Mouse (Mus musculus) hindbrain, embryonic 14.5 days (tissue): ENCODE measurements around the gene Rpn1. TPM values are rescaled to one million over a fixed set of nuclear protein-coding genes. Genes with fewer than 3 reads are reported as not detected.
A peak's percentile ranks its signal among the peaks of the same experiment; 100 is the strongest.

Experiments used
- ATAC-seq: fragments of 200-750 bp; cut with Nextera tagmentation; 2 replicates; pipeline ENCODE4 v1.8.0; 2017; ENCODE audit warnings: moderate number of reproducible peaks, mild to moderate bottlenecking, moderate TSS enrichment, moderate library complexity; ENCODE audit not compliant: low FRiP score
- DNase-seq: peaks from one replicate; pipeline ENCODE4 v3.0.0-alpha.2; 2015; ENCODE audit warnings: low spot score
- H3K27ac ChIP-seq: fragments of 300-500 bp; sonication (generic); 2 replicates; pipeline ENCODE4 v1.5.1; 2014; ENCODE audit warnings: mild to moderate bottlenecking, moderate library complexity
- H3K27me3 ChIP-seq: fragments of 300-500 bp; sonication (generic); 2 replicates; pipeline ENCODE4 v1.6.1; 2014; ENCODE audit warnings: mild to moderate bottlenecking, low read length, mixed read lengths; ENCODE audit not compliant: control insufficient read depth, insufficient read depth
- H3K36me3 ChIP-seq: fragments of 300-500 bp; sonication (generic); replicated peaks from 2 replicates; pipeline ENCODE4 v1.6.1; 2014; ENCODE audit not compliant: control insufficient read depth, insufficient read depth
- H3K4me1 ChIP-seq: fragments of 300-500 bp; sonication (generic); replicated peaks from 2 replicates; pipeline ENCODE4 v1.6.1; 2014; ENCODE audit warnings: antibody characterized with exemption, low read length, mixed read lengths; ENCODE audit not compliant: control insufficient read depth, insufficient read depth
- H3K4me2 ChIP-seq: fragments of 300-500 bp; sonication (generic); replicated peaks from 2 replicates; pipeline ENCODE4 v1.6.1; 2014; ENCODE audit warnings: mild to moderate bottlenecking, moderate library complexity
- H3K4me3 ChIP-seq: fragments of 300-500 bp; sonication (generic); replicated peaks from 2 replicates; pipeline ENCODE4 v1.5.1; 2014; ENCODE audit warnings: mild to moderate bottlenecking, low read length
- H3K9ac ChIP-seq: fragments of 300-500 bp; sonication (generic); 2 replicates; pipeline ENCODE4 v1.6.1; 2014
- H3K9me3 ChIP-seq: fragments of 300-500 bp; sonication (generic); 2 replicates; pipeline ENCODE4 v1.6.1; 2016; ENCODE audit warnings: low read length; ENCODE audit not compliant: control insufficient read depth
- WGBS: fragments of 180-500 bp; shearing (Covaris S2); extraction: QIAGEN DNeasy Blood & Tissue Kit; methylation state at CpG from one replicate; pipeline ENCODE4 v1.1.7; 2014; 5-methylcytosine and 5-hydroxymethylcytosine counted together
- polyA plus RNA-seq: library from polyadenylated mRNA; unstranded; fragments of >200 nt; fragmentation: Nextera tagmentation; extraction: Ambion mirVana; gene quantifications from 2 replicates; pipeline ENCODE4 v1.2.1, GENCODE M21; 2014

Rpn1 gene
- polyA plus RNA-seq, 1 experiment from 2014 or later: 301 TPM

GRCm38 (mm10) chr6:88074752-88075554 lies 9.3 kb upstream of the Rpn1 start:
- Histone ChIP-seq H3K9me3 (no peaks in the 10 kb centered on the region), H3K9ac (peak overlapping the region; percentile 81), H3K27ac (peak overlapping the region; percentile 97), H3K4me1 (peaks cover 5% of the 10 kb centered on the region; the same call in 1 of the 2 replicates), H3K27me3 (peaks cover 12% of the 10 kb centered on the region; the same call in 1 of the 2 replicates), H3K4me2 (peak overlapping the region; percentile 86), H3K36me3 (no peaks in the 10 kb centered on the region), H3K4me3 (peak overlapping the region; percentile 41)
- peak; percentile 98 for DNase-seq
- WGBS: 3% methylated on average over 32 of the region's 32 CpGs
- peak; percentile 98 for ATAC-seq

DNA sequence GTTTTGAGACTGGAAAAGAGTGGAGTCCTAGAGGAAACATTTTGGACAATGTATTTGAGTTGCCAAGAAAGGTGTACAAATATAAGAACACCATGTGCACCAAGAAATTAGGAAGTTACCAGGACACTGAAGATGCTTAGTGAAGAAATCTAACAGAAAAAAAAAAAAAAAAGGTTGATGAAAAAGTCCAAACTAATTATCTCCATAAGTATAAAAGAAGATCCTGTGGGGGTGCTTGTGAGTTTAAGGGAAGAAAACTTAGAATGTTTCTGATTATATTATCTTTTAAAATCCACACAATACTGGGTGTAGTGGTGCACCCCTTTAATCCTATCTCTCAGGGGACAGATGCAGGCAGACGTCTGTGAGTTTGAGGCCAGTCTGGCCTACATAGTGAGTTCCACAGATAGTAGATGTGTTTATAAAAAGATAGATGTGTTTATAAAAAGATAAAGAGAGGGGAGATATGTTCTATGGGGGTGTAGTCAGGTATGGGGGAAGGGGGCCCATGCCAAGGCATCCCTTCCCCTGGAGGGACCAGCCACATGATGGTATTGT lies 8.2 kb upstream of the Rpn1 start:
- Histone ChIP-seq H3K27ac (no peak overlapping the region), H3K9me3 (no peaks in the 10 kb centered on the region), H3K4me1 (peaks cover 5% of the 10 kb centered on the region; the same call in 1 of the 2 replicates), H3K4me3 (no peak overlapping the region), H3K9ac (no peak overlapping the region), H3K27me3 (peaks cover 16% of the 10 kb centered on the region; the same call in 1 of the 2 replicates), H3K4me2 (peak overlapping the region; percentile 86), H3K36me3 (no peaks in the 10 kb centered on the region)
- WGBS: 73% methylated on average over 1 of the region's 1 CpGs
- ATAC-seq: no peak
- DNase-seq: no peak

- H3K27me3 ChIP-seq: 0 out of 2 replicates have a peak, but pooled peaks cover 12% of the 10 kb centered on the region
- no peak overlapping the region for H3K4me3 ChIP-seq
- H3K4me1 ChIP-seq: peaks cover 25% of the 10 kb centered on the region
- no peak for ATAC-seq
- no peak overlapping the region for H3K27ac ChIP-seq
- H3K9me3 ChIP-seq: no peaks in the 10 kb centered on the region
- H3K4me2 ChIP-seq: no peak overlapping the region
- DNase-seq: no peak
- H3K36me3 ChIP-seq: no peaks in the 10 kb centered on the region
- no peak overlapping the region for H3K9ac ChIP-seq
- WGBS: 86% methylated on average over 7 of the region's 7 CpGs
Measured at GRCm38 (mm10) chr6:88083095-88083494, 1.2 kb upstream of the Rpn1 start.

DNA sequence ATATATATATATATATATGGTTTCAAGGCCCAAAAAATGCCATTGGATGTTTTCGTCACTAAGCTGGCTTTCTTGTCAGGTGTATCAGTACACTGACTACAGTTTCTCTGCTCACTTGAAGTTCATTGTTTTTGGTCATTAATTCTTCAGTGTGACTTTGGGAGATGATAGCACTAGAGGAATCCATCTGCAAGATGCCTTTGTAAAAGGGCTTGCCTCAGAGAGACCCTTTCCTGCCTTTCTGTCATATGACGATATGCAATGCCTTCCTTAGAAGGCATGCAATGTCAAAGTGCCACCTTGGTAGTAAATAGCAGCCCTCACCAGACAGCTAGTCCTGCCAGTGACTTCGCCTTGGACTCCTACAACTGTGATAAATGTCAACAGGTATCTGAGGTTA lies 610 bp upstream of the Rpn1 start:
- WGBS: 68% methylated on average over 3 of the region's 3 CpGs
- H3K27ac ChIP-seq: 0 out of 2 replicates have a peak overlapping the region, but pooled peaks have one; percentile 28
- H3K9ac ChIP-seq: peak overlapping the region; percentile 81; the same call in 1 of the 2 replicates
- peaks cover 4% of the 10 kb centered on the region; the same call in 1 of the 2 replicates for H3K36me3 ChIP-seq
- peak overlapping the region; percentile 79; the same call in 1 of the 2 replicates for H3K4me3 ChIP-seq
- 0 out of 2 replicates have a peak, but pooled peaks cover 9% of the 10 kb centered on the region for H3K27me3 ChIP-seq
- H3K9me3 ChIP-seq: no peaks in the 10 kb centered on the region
- ATAC-seq: peak; percentile 6; the same call in 1 of the 2 replicates
- DNase-seq: no peak
- peaks cover 25% of the 10 kb centered on the region for H3K4me1 ChIP-seq
- H3K4me2 ChIP-seq: peak overlapping the region; percentile 79

GRCm38 (mm10) chr6:88088971-88089370 lies 4.7 kb downstream of the Rpn1 start:
- H3K36me3 ChIP-seq: peaks cover 53% of the 10 kb centered on the region
- no peaks in the 10 kb centered on the region for H3K9me3 ChIP-seq
- no peak overlapping the region for H3K4me2 ChIP-seq
- H3K4me3 ChIP-seq: no peak overlapping the region
- H3K27ac ChIP-seq: no peak overlapping the region
- DNase-seq: no peak
- peaks cover 21% of the 10 kb centered on the region for H3K4me1 ChIP-seq
- no peak overlapping the region for H3K9ac ChIP-seq
- no peaks in the 10 kb centered on the region for H3K27me3 ChIP-seq
- ATAC-seq: no peak
- WGBS: 69% methylated on average over 1 of the region's 1 CpGs

GRCm38 (mm10) chr6:88095377-88095776 lies 11.1 kb downstream of the Rpn1 start:
- H3K4me1 ChIP-seq: no peaks in the 10 kb centered on the region
- WGBS: 90% methylated on average over 7 of the region's 7 CpGs
- no peak overlapping the region for H3K9ac ChIP-seq
- DNase-seq (no peak), ATAC-seq (no peak)
- H3K4me3 ChIP-seq: no peak overlapping the region
- no peak overlapping the region for H3K4me2 ChIP-seq
- no peaks in the 10 kb centered on the region for H3K27me3 ChIP-seq
- peaks cover 96% of the 10 kb centered on the region for H3K36me3 ChIP-seq
- H3K27ac ChIP-seq: no peak overlapping the region
- no peaks in the 10 kb centered on the region for H3K9me3 ChIP-seq

DNA sequence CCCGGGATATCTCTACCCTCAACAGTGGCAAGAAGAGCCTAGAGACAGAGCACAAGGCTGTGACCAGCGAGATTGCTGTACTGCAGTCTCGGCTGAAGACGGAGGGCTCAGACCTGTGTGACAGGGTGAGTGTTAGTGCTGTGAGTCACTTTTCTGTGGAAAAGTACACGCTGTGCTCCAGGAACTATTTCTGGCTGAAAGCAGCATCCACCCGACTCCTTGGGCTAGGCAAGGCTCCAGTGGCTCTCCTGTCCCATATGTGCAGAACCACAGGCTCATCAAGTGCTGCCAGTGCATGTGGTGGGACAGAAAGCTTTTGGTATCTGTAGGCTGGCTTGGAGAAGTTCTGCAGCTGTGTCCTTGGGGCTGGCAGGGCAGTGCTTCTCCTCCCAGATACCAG lies 17.8 kb downstream of the Rpn1 start:
- no peak overlapping the region for H3K4me2 ChIP-seq

GRCm38 (mm10) chr6:88105783-88106611 lies 21.7 kb downstream of the Rpn1 start:
- Histone ChIP-seq H3K4me3 (0 out of 2 replicates have a peak overlapping the region, but pooled peaks have one; percentile 10), H3K36me3 (peaks cover 38% of the 10 kb centered on the region), H3K27ac (peak overlapping the region; percentile 80), H3K27me3 (no peaks in the 10 kb centered on the region), H3K4me2 (peak overlapping the region; percentile 48), H3K9ac (peak overlapping the region; percentile 68), H3K9me3 (no peaks in the 10 kb centered on the region), H3K4me1 (peaks cover 14% of the 10 kb centered on the region)
- 10% methylated on average over 32 of the region's 32 CpGs for WGBS
- peak; percentile 93 for ATAC-seq
- peak; percentile 97 for DNase-seq

More for the DNA sequence above, 17.8 kb downstream of the Rpn1 start:
- Histone ChIP-seq H3K27ac (no peak overlapping the region), H3K4me3 (no peak overlapping the region), H3K27me3 (no peaks in the 10 kb centered on the region), H3K4me1 (peaks cover 14% of the 10 kb centered on the region), H3K36me3 (peaks cover 76% of the 10 kb centered on the region), H3K9ac (no peak overlapping the region), H3K9me3 (no peaks in the 10 kb centered on the region)
- no peak for DNase-seq
- ATAC-seq: no peak
- 94% methylated on average over 6 of the region's 6 CpGs for WGBS
